Mouse (Mus musculus) granulocyte monocyte progenitor cell, adult 5-6 weeks (primary cell): ENCODE data around the gene Dnhd1. TPM values are rescaled to one million over a fixed set of nuclear protein-coding genes. Genes with fewer than 3 reads are reported as not detected.
"Not testable (repeated sequence)": the region's sequence is repeated elsewhere in the genome, so short reads cannot be mapped to it uniquely, and the experiment has no call there.

ENCODE experiments used
- ATAC-seq: replicated peaks from 2 replicates; pipeline ENCODE4 v1.8.0; 2016; ENCODE audit warnings: mild to moderate bottlenecking, moderate TSS enrichment, inconsistent platforms; ENCODE audit not compliant: poor library complexity, severe bottlenecking
- total RNA-seq, 2 experiments: library from RNA; stranded (forward) in 1 of 2; stranded (reverse) in 1 of 2; fragments of 200-712, 200-1000 nt in 1 of 2; fragments of >200 nt in 1 of 2; fragmentation: Nextera tagmentation in 1 of 2; gene quantifications; 2 replicates each; pipeline ENCODE4 v1.2.3; 2014 to 2017

The Dnhd1 gene
- total RNA-seq, 2 experiments from 2014 or later: 0.45 to 1.2 TPM

GRCm38 (mm10) chr7:105639756-105640155 is 10.9 kb upstream of the Dnhd1 start, which contains the start of gene Timm10b:
Timm10b (plus strand) TSS chr7:105640056.
- ATAC-seq: no peak

- peak; percentile 74 for ATAC-seq
Observed at GRCm38 (mm10) chr7:105640233-105640893, 10.3 kb upstream of the Dnhd1 start, which contains the start of the genes Arfip2 and Gm45799. Arfip2 (minus strand) TSS chr7:105640416. Gm45799 (plus strand) TSS chr7:105640552.

- ATAC-seq: no peak
Observed at GRCm38 (mm10) chr7:105640894-105641255, 9.8 kb upstream of the Dnhd1 start.

- peak; percentile 39 for ATAC-seq
Observed at GRCm38 (mm10) chr7:105641936-105642335, 8.7 kb upstream of the Dnhd1 start.

- no peak for ATAC-seq
Observed at GRCm38 (mm10) chr7:105685541-105686197, 35.0 kb downstream of the Dnhd1 start.

GRCm38 (mm10) chr7:105690875-105691274 is 40.2 kb downstream of the Dnhd1 start:
- ATAC-seq: peak; percentile 98

- no peak for ATAC-seq
Observed at GRCm38 (mm10) chr7:105703184-105703583, 52.6 kb downstream of the Dnhd1 start.

GRCm38 (mm10) chr7:105703816-105704215 is 53.2 kb downstream of the Dnhd1 start:
- ATAC-seq: no peak

- no peak for ATAC-seq
Observed at GRCm38 (mm10) chr7:105708733-105709132, 58.1 kb downstream of the Dnhd1 start.

- ATAC-seq: 0 out of 2 replicates have a peak, but pooled peaks have one; percentile 25
Observed at GRCm38 (mm10) chr7:105715366-105715765, 64.7 kb downstream of the Dnhd1 start.

- ATAC-seq: no peak
Observed at GRCm38 (mm10) chr7:105721916-105722315, 71.3 kb downstream of the Dnhd1 start.

GRCm38 (mm10) chr7:105726144-105726979 is 75.7 kb downstream of the Dnhd1 start:
- ATAC-seq: peak; percentile 96

GRCm38 (mm10) chr7:105726980-105727325 is 76.3 kb downstream of the Dnhd1 start:
- ATAC-seq: no peak

- ATAC-seq: no peak
Observed at GRCm38 (mm10) chr7:105728701-105729428, 78.2 kb downstream of the Dnhd1 start.

GRCm38 (mm10) chr7:105733836-105734235 is 83.2 kb downstream of the Dnhd1 start:
- no peak for ATAC-seq

- ATAC-seq: no peak
Observed at GRCm38 (mm10) chr7:105734826-105735225, 84.2 kb downstream of the Dnhd1 start.

GRCm38 (mm10) chr7:105735464-105735863 is 84.8 kb downstream of the Dnhd1 start:
- ATAC-seq: not testable (repeated sequence)

- ATAC-seq: peak; percentile 79
Observed at GRCm38 (mm10) chr7:105736264-105736901, 85.8 kb downstream of the Dnhd1 start, which contains the start of gene Ilk. Ilk (plus strand) TSS chr7:105736592.

- ATAC-seq: peak; percentile 23
Observed at GRCm38 (mm10) chr7:105736911-105737521, 86.4 kb downstream of the Dnhd1 start, which contains the start of gene Rrp8. Rrp8 (minus strand) TSS chr7:105737385.
